Comparison of ENCODE assay signal across 21 mouse cellular contexts in genomic region chr16:18391127-18391526, GRCm38 (mm10). TPM values are rescaled to one million over a fixed set of nuclear protein-coding genes. Genes with fewer than 3 reads are reported as not detected.
A peak's percentile ranks its signal among the peaks of the same experiment; 100 is the strongest.
DNase-seq lines count a peak whose midpoint lies in the region; ATAC-seq and TF ChIP-seq lines count a peak whose summit lies in the region.
"Had no signal": no experiment of that assay in that cellular context is flagged by ENCODE, and none has a peak within 500 bp of the region (broad histone marks: within the 10 kb centered on the region; RNA-seq: fewer than 3 reads in every experiment).

No protein-coding gene starts in this region.

- peak; percentile 45 for DNase-seq in forebrain, embryonic 11.5 days (ENCODE audit: low spot score)
- DNase-seq in kidney, adult 2 months, result peak; percentile 91
- peak; percentile 80 to 81 for DNase-seq in kidney, adult 8-10 months
- DNase-seq in kidney, postnatal 14 days, result peak; percentile 67
- DNase-seq in left cerebral cortex, postnatal 10 days (ENCODE audit: extremely low spot score in 1 of 2, low spot score in 2 of 2), result no peak
- DNase-seq: adrenal gland, postnatal 36 days; cerebellum, postnatal 14 days; embryo, embryonic 11 days; forebrain, postnatal 0 days; heart, postnatal 36 days; layer of hippocampus, adult 9-11 months; lung, adult 2 months; retina, postnatal 1 day; right cerebral cortex, postnatal 25 days; spleen, adult 18-20 months had no signal

- no peak for TF ChIP-seq POLR2A in kidney, adult 2 months (IDR thresholded peaks at IDR 0.05; ENCODE audit: low read depth, low read length)

- TF ChIP-seq CTCF in kidney, adult 2 months (conservative IDR thresholded peaks at IDR 0.05; ENCODE audit: insufficient read depth, insufficient read length, low read depth, low read length), result no peak

- H3K27ac ChIP-seq in forebrain, embryonic 11.5 days (ENCODE audit: low read depth, low read length), result no peak overlapping the region
- no peak overlapping the region for H3K27ac ChIP-seq in forebrain, embryonic 16.5 days (ENCODE audit: low read length)
- peak overlapping the region; percentile 2; the same call in 1 of the 2 replicates for H3K27ac ChIP-seq in kidney, adult 2 months (ENCODE audit: insufficient read depth, low read depth, low read length)
- H3K27ac ChIP-seq in kidney, embryonic 16.5 days (ENCODE audit: low read length), result no peak overlapping the region
- H3K27ac ChIP-seq: embryonic facial prominence, embryonic 13.5 days; heart, embryonic 15.5 days had no signal

- no peak overlapping the region for H3K4me3 ChIP-seq in forebrain, embryonic 11.5 days (ENCODE audit: low read depth, low read length)
- H3K4me3 ChIP-seq in forebrain, embryonic 16.5 days (replicated peaks; ENCODE audit: low read length), result no peak overlapping the region
- H3K4me3 ChIP-seq in kidney, adult 2 months (ENCODE audit: insufficient read depth, low read depth, low read length), result no peak overlapping the region
- H3K4me3 ChIP-seq in kidney, embryonic 16.5 days (ENCODE audit: low read length), result no peak overlapping the region
- H3K4me3 ChIP-seq: embryonic facial prominence, embryonic 13.5 days; heart, embryonic 15.5 days; hindbrain, embryonic 15.5 days; midbrain, embryonic 13.5 days had no signal

- intact Hi-C loops in left cerebral cortex, postnatal 10 days (cut with DNase I), result no loop called here

- no peaks in the 10 kb centered on the region for H3K27me3 ChIP-seq in forebrain, embryonic 11.5 days (ENCODE audit: control insufficient read depth, insufficient read depth, low read length)
- H3K27me3 ChIP-seq in forebrain, embryonic 16.5 days (replicated peaks; ENCODE audit: control insufficient read depth, insufficient read depth, low read length), result no peaks in the 10 kb centered on the region
- no peaks in the 10 kb centered on the region for H3K27me3 ChIP-seq in kidney, adult 2 months (replicated peaks; ENCODE audit: control insufficient read depth, insufficient read depth, low read length)
- H3K27me3 ChIP-seq in kidney, embryonic 16.5 days (ENCODE audit: insufficient read depth, low read length), result no peaks in the 10 kb centered on the region
- H3K27me3 ChIP-seq: embryonic facial prominence, embryonic 13.5 days; heart, embryonic 15.5 days; hindbrain, embryonic 15.5 days; midbrain, embryonic 13.5 days had no signal

- no peaks in the 10 kb centered on the region for H3K36me3 ChIP-seq in forebrain, embryonic 11.5 days (ENCODE audit: control insufficient read depth, insufficient read depth, low read length)
- H3K36me3 ChIP-seq in forebrain, embryonic 16.5 days (ENCODE audit: control insufficient read depth, insufficient read depth), result no peaks in the 10 kb centered on the region
- H3K36me3 ChIP-seq in kidney, adult 2 months (ENCODE audit: control insufficient read depth, insufficient read depth, low read length), result no peaks in the 10 kb centered on the region
- H3K36me3 ChIP-seq in kidney, embryonic 16.5 days (ENCODE audit: insufficient read depth, low read length), result no peaks in the 10 kb centered on the region
- H3K36me3 ChIP-seq: embryonic facial prominence, embryonic 13.5 days; heart, embryonic 15.5 days; hindbrain, embryonic 15.5 days had no signal

- WGBS in forebrain, embryonic 11.5 days, result 91% methylated on average over 3 of the region's 3 CpGs
- WGBS in forebrain, embryonic 16.5 days, result 98% methylated on average over 3 of the region's 3 CpGs
- 71% methylated on average over 3 of the region's 3 CpGs for WGBS in kidney, adult 2 months
- 99% methylated on average over 3 of the region's 3 CpGs for WGBS in kidney, embryonic 16.5 days

- no peak for ATAC-seq in forebrain, embryonic 11.5 days (replicated peaks; ENCODE audit: low FRiP score)
- ATAC-seq in forebrain, embryonic 16.5 days, result no peak
- ATAC-seq in kidney, embryonic 16.5 days (ENCODE audit: low FRiP score, low TSS enrichment), result no peak
- ATAC-seq: forebrain, postnatal 0 days; midbrain, embryonic 13.5 days had no signal

- H3K4me1 ChIP-seq in forebrain, embryonic 11.5 days (replicated peaks; ENCODE audit: control insufficient read depth, insufficient read depth, low read length), result peaks cover 43% of the 10 kb centered on the region
- H3K4me1 ChIP-seq in forebrain, embryonic 16.5 days (replicated peaks; ENCODE audit: control insufficient read depth, insufficient read depth, low read length), result peaks cover 57% of the 10 kb centered on the region
- peaks cover 21% of the 10 kb centered on the region for H3K4me1 ChIP-seq in kidney, adult 2 months (ENCODE audit: control insufficient read depth, insufficient read depth, low read length)
- peaks cover 59% of the 10 kb centered on the region for H3K4me1 ChIP-seq in kidney, embryonic 16.5 days (ENCODE audit: insufficient read depth, low read length)

- no peaks in the 10 kb centered on the region for H3K9me3 ChIP-seq in forebrain, embryonic 11.5 days (ENCODE audit: control insufficient read depth, low read length)
- H3K9me3 ChIP-seq in forebrain, embryonic 16.5 days (ENCODE audit: control insufficient read depth, low read length), result no peaks in the 10 kb centered on the region
- H3K9me3 ChIP-seq in kidney, embryonic 16.5 days (ENCODE audit: low read length), result no peaks in the 10 kb centered on the region
- H3K9me3 ChIP-seq: embryonic facial prominence, embryonic 13.5 days; heart, embryonic 15.5 days; hindbrain, embryonic 15.5 days; midbrain, embryonic 13.5 days had no signal

- H3K4me2 ChIP-seq in forebrain, embryonic 11.5 days (ENCODE audit: low read depth, low read length, severe bottlenecking), result no peak overlapping the region
- no peak overlapping the region for H3K4me2 ChIP-seq in forebrain, embryonic 16.5 days (ENCODE audit: low read length)
- no peak overlapping the region for H3K4me2 ChIP-seq in kidney, embryonic 16.5 days (replicated peaks; ENCODE audit: low read depth, low read length)
- H3K4me2 ChIP-seq: embryonic facial prominence, embryonic 13.5 days; hindbrain, embryonic 15.5 days had no signal

- H3K9ac ChIP-seq in forebrain, embryonic 11.5 days (ENCODE audit: low read length), result no peak overlapping the region
- no peak overlapping the region for H3K9ac ChIP-seq in forebrain, embryonic 16.5 days (replicated peaks; ENCODE audit: low read depth, low read length)
- H3K9ac ChIP-seq in kidney, embryonic 16.5 days (replicated peaks; ENCODE audit: low read length), result no peak overlapping the region
- H3K9ac ChIP-seq: embryonic facial prominence, embryonic 13.5 days; forebrain, postnatal 0 days; heart, embryonic 15.5 days; hindbrain, embryonic 15.5 days; midbrain, embryonic 13.5 days had no signal

RNA-seq across cellular contexts. Expression of gene Txnrd2, which starts 35.1 kb away (rescaled TPM):
- 24.8 and 26.7 TPM in 2 replicates for polyA plus RNA-seq in forebrain, embryonic 11.5 days (2014; fragmentation: Nextera tagmentation; extraction: Ambion mirVana)
- 24.0 and 27.8 TPM in 2 replicates for polyA plus RNA-seq in forebrain, embryonic 16.5 days (2015; fragmentation: Nextera tagmentation; extraction: Ambion mirVana)
- 35.2 and 39.1 TPM in 2 replicates for polyA plus RNA-seq in kidney, adult 2 months (2012; rRNA removed)
- 33.7 and 35.2 TPM in 2 replicates for polyA plus RNA-seq in kidney, embryonic 16.5 days (2015; fragmentation: Nextera tagmentation; extraction: Ambion mirVana)
- total RNA-seq in left cerebral cortex, postnatal 10 days (2021), result 10 to 100 TPM; 24.1 to 27.4 TPM

RNA-seq across cellular contexts. Expression of gene Comt, which starts 35.5 kb away (rescaled TPM):
- polyA plus RNA-seq in forebrain, embryonic 11.5 days (2014; fragmentation: Nextera tagmentation; extraction: Ambion mirVana), result 53.6 and 55.2 TPM in 2 replicates
- polyA plus RNA-seq in forebrain, embryonic 16.5 days (2015; fragmentation: Nextera tagmentation; extraction: Ambion mirVana), result 88.8 and 98.1 TPM in 2 replicates
- 519 and 582 TPM in 2 replicates for polyA plus RNA-seq in kidney, adult 2 months (2012; rRNA removed)
- 119 and 127 TPM in 2 replicates for polyA plus RNA-seq in kidney, embryonic 16.5 days (2015; fragmentation: Nextera tagmentation; extraction: Ambion mirVana)
- total RNA-seq in left cerebral cortex, postnatal 10 days (2021), result 10 to 100 TPM; 65.2 to 66.3 TPM

RNA-seq across cellular contexts. Expression of gene Arvcf, which starts 43.1 kb away (rescaled TPM):
- polyA plus RNA-seq in forebrain, embryonic 11.5 days (2014; fragmentation: Nextera tagmentation; extraction: Ambion mirVana), result 99.4 and 103 TPM in 2 replicates
- 58.6 and 67.8 TPM in 2 replicates for polyA plus RNA-seq in forebrain, embryonic 16.5 days (2015; fragmentation: Nextera tagmentation; extraction: Ambion mirVana)
- 94.2 and 98.5 TPM in 2 replicates for polyA plus RNA-seq in kidney, adult 2 months (2012; rRNA removed)
- 31.0 and 31.2 TPM in 2 replicates for polyA plus RNA-seq in kidney, embryonic 16.5 days (2015; fragmentation: Nextera tagmentation; extraction: Ambion mirVana)
- 10 to 100 TPM; 43.0 to 46.4 TPM for total RNA-seq in left cerebral cortex, postnatal 10 days (2021)

RNA-seq across cellular contexts. Expression of gene Tango2, which starts 43.2 kb away (rescaled TPM):
- polyA plus RNA-seq in forebrain, embryonic 11.5 days (2014; fragmentation: Nextera tagmentation; extraction: Ambion mirVana), result 39.1 and 40.4 TPM in 2 replicates
- polyA plus RNA-seq in forebrain, embryonic 16.5 days (2015; fragmentation: Nextera tagmentation; extraction: Ambion mirVana), result 74.9 and 86.8 TPM in 2 replicates
- 147 and 158 TPM in 2 replicates for polyA plus RNA-seq in kidney, adult 2 months (2012; rRNA removed)
- polyA plus RNA-seq in kidney, embryonic 16.5 days (2015; fragmentation: Nextera tagmentation; extraction: Ambion mirVana), result 29.1 and 31.0 TPM in 2 replicates
- 100 to 1,000 TPM; 105 to 125 TPM for total RNA-seq in left cerebral cortex, postnatal 10 days (2021)

Comparison
In these comparisons a context has a peak if more than half of its experiments do, and no peak if none do; other contexts are left out.
1. DNase-seq: peak in forebrain, embryonic 11.5 days (single experiment), kidney, adult 2 months (single experiment), kidney, adult 8-10 months (2 of 2) and kidney, postnatal 14 days (single experiment); none in left cerebral cortex, postnatal 10 days (0 of 2).